28 mouse cellular contexts compared by ENCODE assay signal in genomic region chr4:95127970-95128369, GRCm38 (mm10).
DNase-seq lines count a peak whose midpoint lies in the region; ATAC-seq and TF ChIP-seq lines count a peak whose summit lies in the region.
"Had no signal": no experiment of that assay in that cellular context is flagged by ENCODE, and none has a peak within 500 bp of the region (broad histone marks: within the 10 kb centered on the region; RNA-seq: fewer than 3 reads in every experiment).

No protein-coding gene starts in this region.

- no peak overlapping the region for H3K9ac ChIP-seq in liver, embryonic 11.5 days (ENCODE audit: low read depth, low read length)
- H3K9ac ChIP-seq: forebrain, embryonic 13.5 days; hindbrain, embryonic 12.5 days; kidney, embryonic 15.5 days; liver, embryonic 13.5 days; neural tube, embryonic 12.5 days; stomach, embryonic 15.5 days had no signal

- H3K27ac ChIP-seq in layer of hippocampus, adult 2 months, result peak overlapping the region; percentile 73; the same call in 1 of the 2 replicates
- no peak overlapping the region for H3K27ac ChIP-seq in liver, embryonic 11.5 days (ENCODE audit: low read depth, low read length)
- H3K27ac ChIP-seq: forebrain, embryonic 13.5 days; hindbrain, embryonic 12.5 days; kidney, embryonic 15.5 days; liver, embryonic 13.5 days; macrophage; neural tube, embryonic 12.5 days; stomach, embryonic 15.5 days had no signal

- ATAC-seq in cerebellum, adult (ENCODE audit: insufficient number of reproducible peaks, low FRiP score, low TSS enrichment), result peak; percentile 36; the same call in 1 of the 2 replicates
- no peak for ATAC-seq in liver, embryonic 11.5 days (replicated peaks; ENCODE audit: low FRiP score)
- ATAC-seq: forebrain, embryonic 13.5 days had no signal

- H3K4me2 ChIP-seq in myocyte (ENCODE audit: low read depth), result peak overlapping the region; percentile 20
- H3K4me2 ChIP-seq in liver, embryonic 11.5 days, result no peak overlapping the region
- H3K4me2 ChIP-seq: forebrain, embryonic 13.5 days; hindbrain, embryonic 12.5 days; kidney, embryonic 15.5 days; liver, embryonic 13.5 days; neural tube, embryonic 12.5 days; stomach, embryonic 15.5 days had no signal

- 88% methylated on average over 2 of the region's 2 CpGs for WGBS in liver, embryonic 11.5 days

- no peaks in the 10 kb centered on the region for H3K9me3 ChIP-seq in liver, embryonic 11.5 days (ENCODE audit: control insufficient read depth, low read length)
- H3K9me3 ChIP-seq: forebrain, embryonic 13.5 days; hindbrain, embryonic 12.5 days; kidney, embryonic 15.5 days; liver, embryonic 13.5 days; neural tube, embryonic 12.5 days; stomach, embryonic 15.5 days had no signal

- TF ChIP-seq POLR2A in myocyte (IDR thresholded peaks at IDR 0.05; ENCODE audit: insufficient read length, low read depth), result no peak

- H3K36me3 ChIP-seq in myocyte (ENCODE audit: control insufficient read depth, insufficient read depth), result no peaks in the 10 kb centered on the region
- H3K36me3 ChIP-seq in liver, embryonic 11.5 days (ENCODE audit: control insufficient read depth, insufficient read depth, low read length), result no peaks in the 10 kb centered on the region
- H3K36me3 ChIP-seq: hindbrain, embryonic 12.5 days; kidney, embryonic 15.5 days; liver, embryonic 13.5 days; neural tube, embryonic 12.5 days; stomach, embryonic 15.5 days had no signal

- no peak overlapping the region for H3K4me3 ChIP-seq in layer of hippocampus, adult 2 months
- no peak overlapping the region for H3K4me3 ChIP-seq in myocyte
- no peak overlapping the region for H3K4me3 ChIP-seq in liver, embryonic 11.5 days (ENCODE audit: low read depth, low read length)
- H3K4me3 ChIP-seq: forebrain, embryonic 13.5 days; hindbrain, embryonic 12.5 days; kidney, embryonic 15.5 days; liver, embryonic 13.5 days; neural tube, embryonic 12.5 days; stomach, embryonic 15.5 days had no signal

- DNase-seq in cerebellum, adult 11 months, result no peak
- no peak for DNase-seq in layer of hippocampus, adult 2 months (ENCODE audit: low spot score in 2 of 2)
- no peak for DNase-seq in layer of hippocampus, adult 9-10 months (ENCODE audit: low spot score)
- peak; percentile 21 for DNase-seq in A20 (ENCODE audit: low read depth, low spot score)
- DNase-seq in liver, embryonic 11.5 days (ENCODE audit: low spot score), result no peak
- DNase-seq: adrenal gland, postnatal 10 days; cerebellum, adult 8-10 months; cerebellum, postnatal 36 days; gastrocnemius, postnatal 14 days; heart, postnatal 14 days; kidney, adult 18-20 months; kidney, postnatal 25 days; layer of hippocampus, postnatal 36 days; left cerebral cortex, postnatal 4 days; liver, embryonic 13.5 days; lung, adult 18-20 months; lung, postnatal 10 days; midbrain, embryonic 14.5 days; right cerebral cortex, postnatal 25 days; thymus, postnatal 14 days had no signal

- no peaks in the 10 kb centered on the region for H3K79me2 ChIP-seq in myocyte (ENCODE audit: control insufficient read depth, insufficient read depth)

- H3K27me3 ChIP-seq in myocyte (ENCODE audit: control insufficient read depth, insufficient read depth, insufficient read length), result no peaks in the 10 kb centered on the region
- no peaks in the 10 kb centered on the region for H3K27me3 ChIP-seq in liver, embryonic 11.5 days (replicated peaks; ENCODE audit: control insufficient read depth, insufficient read depth, low read length)
- H3K27me3 ChIP-seq: hindbrain, embryonic 12.5 days; kidney, embryonic 15.5 days; liver, embryonic 13.5 days; neural tube, embryonic 12.5 days; stomach, embryonic 15.5 days had no signal

- H3ac ChIP-seq in myocyte (ENCODE audit: control insufficient read depth, insufficient read length), result no peak overlapping the region

- TF ChIP-seq CTCF in layer of hippocampus, adult 2 months (conservative IDR thresholded peaks at IDR 0.05), result no peak

- H3K4me1 ChIP-seq in liver, embryonic 11.5 days (replicated peaks; ENCODE audit: control insufficient read depth, insufficient read depth, low read length), result no peaks in the 10 kb centered on the region
- H3K4me1 ChIP-seq: forebrain, embryonic 13.5 days; hindbrain, embryonic 12.5 days; neural tube, embryonic 12.5 days; stomach, embryonic 15.5 days had no signal

TF ChIP-seq in myocyte, 11 proteins besides CTCF, POLR2A, EP300 and RAD21:
- no peak for TF ChIP-seq E2F4 (IDR thresholded peaks at IDR 0.05; ENCODE audit: insufficient read depth)
- no peak for TF ChIP-seq REST (IDR thresholded peaks at IDR 0.05; ENCODE audit: insufficient read depth, insufficient read length)
- TF ChIP-seq USF1 (IDR thresholded peaks at IDR 0.05; ENCODE audit: low read depth), result no peak
- no peak for TF ChIP-seq MAX (IDR thresholded peaks at IDR 0.05; ENCODE audit: low read depth)
- no peak for TF ChIP-seq CEBPB (IDR thresholded peaks at IDR 0.05; ENCODE audit: insufficient read depth, poor library complexity, severe bottlenecking)
- no peak for TF ChIP-seq MYOG (IDR thresholded peaks at IDR 0.05; ENCODE audit: control insufficient read depth in 1 of 3, insufficient read depth in 1 of 3, insufficient read length in 2 of 3, low read depth in 2 of 3)
- TF ChIP-seq TCF3 (IDR thresholded peaks at IDR 0.05; ENCODE audit: insufficient read length, low read depth), result no peak
- no peak for TF ChIP-seq MYOD1 (IDR thresholded peaks at IDR 0.05; ENCODE audit: control insufficient read depth in 1 of 3, insufficient read length in 2 of 3, low read depth in 2 of 3)
- no peak for TF ChIP-seq TCF12 (IDR thresholded peaks at IDR 0.05; ENCODE audit: insufficient read depth, poor library complexity, severe bottlenecking)
- no peak for TF ChIP-seq SRF (IDR thresholded peaks at IDR 0.05; ENCODE audit: control insufficient read depth, insufficient read length, low read depth)
TF ChIP-seq in myocyte: peak in this region for 0.
